Mouse (Mus musculus) erythroblast, embryonic 14.5 days (primary cell): ENCODE results near the gene Gm28635. TPM values are rescaled to one million over a fixed set of nuclear protein-coding genes. Genes with fewer than 3 reads are reported as not detected.

ENCODE experiments used
- H3K27me3 ChIP-seq: 2 replicates; pipeline ENCODE4 v1.6.1; 2012; ENCODE audit warnings: inconsistent platforms; ENCODE audit not compliant: control insufficient read depth
- H3K36me3 ChIP-seq: 2 replicates; pipeline ENCODE4 v1.6.1; 2012; ENCODE audit warnings: mild to moderate bottlenecking, inconsistent platforms; ENCODE audit not compliant: control insufficient read depth
- H3K4me1 ChIP-seq: 2 replicates; pipeline ENCODE4 v1.6.1; 2012; ENCODE audit warnings: inconsistent platforms; ENCODE audit not compliant: control insufficient read depth
- H3K4me3 ChIP-seq: replicated peaks from 2 replicates; pipeline ENCODE3; 2012; ENCODE audit warnings: moderate library complexity, mild to moderate bottlenecking, inconsistent platforms
- H3K9me3 ChIP-seq: 2 replicates; pipeline ENCODE4 v1.6.1; 2012; ENCODE audit warnings: low read length, inconsistent platforms, mixed read lengths; ENCODE audit not compliant: control insufficient read depth
- GATA1 ChIP-seq: IDR thresholded peaks from 2 replicates; pipeline ENCODE4 v1.6.1; 2012; ENCODE audit warnings: low read length, inconsistent platforms, mixed read lengths
- TAL1 ChIP-seq: IDR thresholded peaks from 3 replicates; pipeline ENCODE4 v1.6.1; 2012; ENCODE audit warnings: low read length, inconsistent platforms, mixed read lengths
- polyA plus RNA-seq: library from polyadenylated mRNA; stranded (reverse); fragments of >175 nt; gene quantifications from 2 replicates; pipeline ENCODE4 v1.2.3, GENCODE M21; 2012

Gm28635 gene
- polyA plus RNA-seq, 1 experiment, result not detected

GRCm38 (mm10) chr2:84716423-84717355, 38.8 kb upstream of the Gm28635 start:
- no peaks in the 10 kb centered on the region for H3K9me3 ChIP-seq

GRCm38 (mm10) chr2:84715562-84716361, 37.9 kb upstream of the Gm28635 start:
- no peak for TF ChIP-seq GATA1
- no peak for TF ChIP-seq TAL1
- no peaks in the 10 kb centered on the region for H3K9me3 ChIP-seq

More at GRCm38 (mm10) chr2:84716423-84717355, 38.8 kb upstream of the Gm28635 start:
- Histone ChIP-seq H3K4me1 (peaks cover 61% of the 10 kb centered on the region), H3K4me3 (peak overlapping the region; percentile 99), H3K27me3 (no peaks in the 10 kb centered on the region), H3K36me3 (peaks cover 43% of the 10 kb centered on the region)
- TF ChIP-seq GATA1 (no peak), TAL1 (no peak)

GRCm38 (mm10) chr2:84714811-84715561, 37.1 kb upstream of the Gm28635 start, which contains the start of gene Zdhhc5:
TSS of gene Zdhhc5 (minus strand) at chr2:84715180.
- H3K9me3 ChIP-seq, result no peaks in the 10 kb centered on the region
- H3K4me1 ChIP-seq, result peaks cover 67% of the 10 kb centered on the region
- peak within 1 kb of the TSS; percentile 99 for H3K4me3 ChIP-seq
- H3K27me3 ChIP-seq, result no peaks in the 10 kb centered on the region
- no peak for TF ChIP-seq GATA1
- no peak for TF ChIP-seq TAL1
- H3K36me3 ChIP-seq, result peaks cover 43% of the 10 kb centered on the region

More at GRCm38 (mm10) chr2:84715562-84716361, 37.9 kb upstream of the Gm28635 start:
- Histone ChIP-seq H3K4me3 (peak overlapping the region; percentile 99), H3K27me3 (no peaks in the 10 kb centered on the region), H3K4me1 (peaks cover 61% of the 10 kb centered on the region), H3K36me3 (peaks cover 43% of the 10 kb centered on the region)

- Histone ChIP-seq H3K27me3 (no peaks in the 10 kb centered on the region), H3K9me3 (no peaks in the 10 kb centered on the region), H3K4me1 (peaks cover 70% of the 10 kb centered on the region), H3K36me3 (peaks cover 46% of the 10 kb centered on the region), H3K4me3 (peak overlapping the region; percentile 99)
- no peak for TF ChIP-seq TAL1
- TF ChIP-seq GATA1, result no peak
Observed at GRCm38 (mm10) chr2:84714422-84714810, 36.6 kb upstream of the Gm28635 start.

DNA sequence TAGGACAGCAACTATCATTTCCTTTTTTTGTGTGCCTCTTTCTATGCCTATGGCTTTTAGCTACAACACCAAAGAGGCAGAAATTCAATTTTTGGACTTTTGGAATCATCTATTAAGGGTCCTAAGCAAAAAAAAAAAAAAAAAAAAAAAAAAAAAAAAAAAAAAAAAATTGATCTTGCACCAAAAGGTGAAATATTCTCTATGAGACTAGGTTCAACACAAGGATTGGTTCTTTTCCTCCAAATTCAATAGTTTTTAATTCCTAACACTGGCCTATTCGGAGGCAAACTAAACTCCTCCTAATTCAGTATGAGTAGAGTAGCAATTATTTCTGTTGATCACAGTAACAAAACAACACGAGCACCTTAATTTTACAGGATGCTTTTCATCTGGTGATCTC, 34.1 kb upstream of the Gm28635 start:
- Histone ChIP-seq H3K36me3 (peaks cover 61% of the 10 kb centered on the region), H3K4me3 (no peak overlapping the region), H3K27me3 (no peaks in the 10 kb centered on the region), H3K4me1 (peaks cover 69% of the 10 kb centered on the region), H3K9me3 (no peaks in the 10 kb centered on the region)
- TF ChIP-seq TAL1, result no peak; the same call in 2 of the 3 replicates

DNA sequence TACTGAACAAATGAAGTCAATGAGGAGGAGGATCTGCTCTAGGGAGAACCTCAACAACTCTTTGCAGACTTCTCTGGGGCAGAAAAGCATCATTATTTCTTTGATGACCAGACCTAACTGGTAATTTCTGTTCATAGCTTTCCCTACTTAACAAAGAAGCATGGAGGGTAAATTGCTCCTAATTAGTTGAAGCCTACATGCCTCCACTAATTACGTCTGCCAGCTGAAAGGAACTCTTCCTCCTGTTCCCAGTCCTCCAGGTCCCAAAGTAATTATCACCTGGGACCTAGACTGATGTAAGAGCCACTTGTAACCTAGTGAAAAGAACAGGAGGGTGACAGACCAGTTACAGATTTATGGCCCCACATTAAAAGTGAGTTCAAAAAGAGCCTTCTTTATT, 29.7 kb upstream of the Gm28635 start:
- H3K36me3 ChIP-seq, result peaks cover 98% of the 10 kb centered on the region

DNA sequence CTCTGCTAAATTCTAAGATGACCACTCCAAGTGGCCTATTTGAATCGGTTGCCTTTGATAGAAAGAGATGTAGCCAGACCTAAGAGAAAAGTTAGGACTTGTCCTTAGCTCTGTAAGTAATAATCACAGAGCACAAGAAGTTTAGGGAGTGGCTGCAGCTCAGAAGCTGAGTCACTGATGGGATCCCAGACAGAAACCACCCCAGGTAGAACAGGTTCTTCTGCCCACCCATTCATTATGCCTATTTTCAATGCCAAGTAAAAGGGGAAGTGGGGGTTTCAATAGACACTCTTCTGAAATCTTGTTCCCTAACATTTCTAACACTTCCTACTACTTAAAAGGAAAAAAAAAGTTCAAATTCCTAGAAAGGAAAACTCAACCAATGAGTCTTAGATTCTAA, 27.5 kb upstream of the Gm28635 start:
- H3K36me3 ChIP-seq, result peaks cover 97% of the 10 kb centered on the region
- no peak overlapping the region for H3K4me3 ChIP-seq
- no peaks in the 10 kb centered on the region for H3K9me3 ChIP-seq
- peaks cover 53% of the 10 kb centered on the region for H3K4me1 ChIP-seq
- TF ChIP-seq GATA1, result no peak
- no peak for TF ChIP-seq TAL1
- no peaks in the 10 kb centered on the region for H3K27me3 ChIP-seq

More for the DNA sequence above, 29.7 kb upstream of the Gm28635 start:
- H3K9me3 ChIP-seq, result no peaks in the 10 kb centered on the region
- no peak for TF ChIP-seq TAL1
- no peak for TF ChIP-seq GATA1
- H3K27me3 ChIP-seq, result no peaks in the 10 kb centered on the region
- H3K4me3 ChIP-seq, result no peak overlapping the region
- H3K4me1 ChIP-seq, result peaks cover 71% of the 10 kb centered on the region

DNA sequence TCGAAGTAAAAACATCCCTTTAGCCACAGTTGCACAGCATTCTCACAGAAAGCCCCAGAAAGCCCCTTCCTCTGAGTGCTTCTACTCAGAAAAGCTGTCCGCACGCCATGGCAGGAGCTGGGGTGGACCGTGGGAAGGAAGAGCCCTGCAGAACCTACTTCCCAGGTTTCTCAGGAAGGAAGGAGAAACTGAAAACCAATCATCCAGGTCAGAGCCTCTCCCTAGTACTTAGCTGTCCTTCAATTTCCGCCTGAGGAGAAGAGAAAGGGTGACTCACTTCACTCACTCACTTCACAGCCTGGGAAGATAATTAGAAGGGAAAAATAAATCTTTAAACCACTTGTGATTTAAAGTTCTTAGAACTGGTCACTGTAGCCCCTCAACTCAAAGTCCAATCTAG, 26.5 kb upstream of the Gm28635 start:
- no peak overlapping the region for H3K4me3 ChIP-seq
- no peak for TF ChIP-seq GATA1
- no peak for TF ChIP-seq TAL1
- H3K9me3 ChIP-seq, result no peaks in the 10 kb centered on the region
- H3K36me3 ChIP-seq, result peaks cover 97% of the 10 kb centered on the region
- peaks cover 46% of the 10 kb centered on the region for H3K4me1 ChIP-seq
- no peaks in the 10 kb centered on the region for H3K27me3 ChIP-seq
